In the genomic region with DNA sequence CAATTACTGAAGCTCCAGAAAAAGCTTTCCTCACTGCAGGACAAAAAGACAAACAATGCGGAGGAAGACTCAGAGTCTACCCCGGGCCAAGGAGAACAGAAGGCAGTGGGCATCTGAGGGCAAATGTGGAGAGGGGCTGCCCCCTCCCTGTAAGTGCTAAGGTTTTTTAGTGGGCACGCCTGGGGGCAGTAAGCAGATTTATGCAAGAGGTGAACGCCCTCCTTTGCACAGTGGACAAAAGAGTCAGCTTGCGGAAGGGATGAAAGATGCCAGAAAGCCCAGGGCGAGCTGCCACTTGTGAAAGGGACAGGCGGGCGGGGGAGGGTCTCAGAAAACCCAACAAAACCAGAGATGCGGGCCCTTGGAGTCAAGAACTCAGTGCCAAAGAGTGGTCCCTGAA, we compare ENCODE assay signal across 9 mouse cellular contexts.
DNase-seq lines count a peak whose midpoint lies in the region; ATAC-seq and TF ChIP-seq lines count a peak whose summit lies in the region.
"Had no signal": no experiment of that assay in that cellular context is flagged by ENCODE, and none has a peak within 500 bp of the region (broad histone marks: within the 10 kb centered on the region; RNA-seq: fewer than 3 reads in every experiment).

No protein-coding gene starts in this region.

- intact Hi-C loops in gastrocnemius, adult 2 months (cut with DNase I): no loop called here

- ATAC-seq in forebrain, embryonic 15.5 days (replicated peaks): peak; percentile 51
- ATAC-seq in midbrain, embryonic 14.5 days (ENCODE audit: low FRiP score, low TSS enrichment): peak; percentile 49; the same call in 1 of the 2 replicates
- no peak for ATAC-seq in intestine, postnatal 0 days
- no peak for ATAC-seq in heart, embryonic 12.5 days (ENCODE audit: insufficient number of reproducible peaks, low FRiP score)

- TF ChIP-seq CTCF in gastrocnemius, adult 2 months (IDR thresholded peaks at IDR 0.05): no peak
- no peak for TF ChIP-seq CTCF in intestine, postnatal 0 days (IDR thresholded peaks at IDR 0.05; ENCODE audit: low read depth)

- H3K9ac ChIP-seq in forebrain, embryonic 15.5 days (replicated peaks): no peak overlapping the region
- H3K9ac ChIP-seq in midbrain, embryonic 14.5 days (replicated peaks; ENCODE audit: low read length): peak overlapping the region; percentile 45
- no peak overlapping the region for H3K9ac ChIP-seq in intestine, postnatal 0 days (ENCODE audit: low read depth, low read length)
- no peak overlapping the region for H3K9ac ChIP-seq in heart, embryonic 12.5 days

- no peaks in the 10 kb centered on the region for H3K27me3 ChIP-seq in forebrain, embryonic 15.5 days
- H3K27me3 ChIP-seq in midbrain, embryonic 14.5 days (ENCODE audit: control insufficient read depth, insufficient read depth, low read length): no peaks in the 10 kb centered on the region
- no peaks in the 10 kb centered on the region for H3K27me3 ChIP-seq in intestine, postnatal 0 days (replicated peaks; ENCODE audit: control insufficient read depth, insufficient read depth, low read length)
- H3K27me3 ChIP-seq in heart, embryonic 12.5 days (replicated peaks): no peaks in the 10 kb centered on the region

- H3K9me3 ChIP-seq in forebrain, embryonic 15.5 days: no peaks in the 10 kb centered on the region
- H3K9me3 ChIP-seq in midbrain, embryonic 14.5 days (ENCODE audit: control insufficient read depth, low read length): no peaks in the 10 kb centered on the region
- no peaks in the 10 kb centered on the region for H3K9me3 ChIP-seq in intestine, postnatal 0 days (ENCODE audit: control insufficient read depth)
- H3K9me3 ChIP-seq in heart, embryonic 12.5 days (replicated peaks): no peaks in the 10 kb centered on the region

- H3K4me3 ChIP-seq in gastrocnemius, adult 2 months: no peak overlapping the region
- no peak overlapping the region for H3K4me3 ChIP-seq in forebrain, embryonic 15.5 days
- no peak overlapping the region for H3K4me3 ChIP-seq in midbrain, embryonic 14.5 days (replicated peaks; ENCODE audit: low read depth, low read length)
- no peak overlapping the region for H3K4me3 ChIP-seq in intestine, postnatal 0 days (ENCODE audit: low read depth, low read length)
- no peak overlapping the region for H3K4me3 ChIP-seq in heart, embryonic 12.5 days
- H3K4me3 ChIP-seq: erythroblast, embryonic 14.5 days had no signal

- no peak overlapping the region for H3K4me2 ChIP-seq in forebrain, embryonic 15.5 days (replicated peaks)
- peak overlapping the region; percentile 16 for H3K4me2 ChIP-seq in midbrain, embryonic 14.5 days (ENCODE audit: low read length)
- H3K4me2 ChIP-seq in intestine, postnatal 0 days (replicated peaks; ENCODE audit: low read depth): no peak overlapping the region
- H3K4me2 ChIP-seq in heart, embryonic 12.5 days: no peak overlapping the region

- WGBS in forebrain, embryonic 15.5 days: 9% methylated on average over 9 of the region's 9 CpGs
- 6% methylated on average over 9 of the region's 9 CpGs for whole genome bisulfite sequencing in midbrain, embryonic 14.5 days
- 61% methylated on average over 9 of the region's 9 CpGs for WGBS in intestine, postnatal 0 days
- WGBS in heart, embryonic 12.5 days: 65% methylated on average over 9 of the region's 9 CpGs

- peak overlapping the region; percentile 63; the same call in 1 of the 2 replicates for H3K27ac ChIP-seq in gastrocnemius, adult 2 months
- H3K27ac ChIP-seq in forebrain, embryonic 15.5 days (replicated peaks): peak overlapping the region; percentile 55
- peak overlapping the region; percentile 39 for H3K27ac ChIP-seq in midbrain, embryonic 14.5 days (replicated peaks; ENCODE audit: low read depth, low read length)
- no peak overlapping the region for H3K27ac ChIP-seq in intestine, postnatal 0 days (ENCODE audit: low read depth, low read length)
- no peak overlapping the region; the same call in 1 of the 2 replicates for H3K27ac ChIP-seq in heart, embryonic 12.5 days (ENCODE audit: poor library complexity, severe bottlenecking)

- peaks cover 57% of the 10 kb centered on the region for H3K4me1 ChIP-seq in forebrain, embryonic 15.5 days
- peaks cover 41% of the 10 kb centered on the region for H3K4me1 ChIP-seq in midbrain, embryonic 14.5 days (ENCODE audit: control insufficient read depth, insufficient read depth, low read length)
- no peaks in the 10 kb centered on the region; the same call in 1 of the 2 replicates for H3K4me1 ChIP-seq in intestine, postnatal 0 days (replicated peaks; ENCODE audit: control insufficient read depth, insufficient read depth, low read length)
- H3K4me1 ChIP-seq in heart, embryonic 12.5 days (replicated peaks): peaks cover 72% of the 10 kb centered on the region

- no peaks in the 10 kb centered on the region for H3K36me3 ChIP-seq in forebrain, embryonic 15.5 days
- H3K36me3 ChIP-seq in midbrain, embryonic 14.5 days (ENCODE audit: control insufficient read depth, insufficient read depth, low read length): no peaks in the 10 kb centered on the region; the same call in 1 of the 2 replicates
- H3K36me3 ChIP-seq in intestine, postnatal 0 days (ENCODE audit: control insufficient read depth, insufficient read depth): peaks cover 5% of the 10 kb centered on the region; the same call in 1 of the 2 replicates
- H3K36me3 ChIP-seq in heart, embryonic 12.5 days: peaks cover under 1% of the 10 kb centered on the region; the same call in 1 of the 2 replicates

- no peak for DNase-seq in gastrocnemius, adult 2 months
- no peak for DNase-seq in gastrocnemius, adult 8-10 months (ENCODE audit: low spot score in 2 of 2)
- DNase-seq in cerebellum, adult 9-10 months: peak; percentile 68
- peak; percentile 67 for DNase-seq in midbrain, embryonic 14.5 days
- no peak for DNase-seq in right cerebral cortex, postnatal 36 days (ENCODE audit: low spot score in 2 of 2)

Comparison
In these comparisons a context has a peak if more than half of its experiments do, and no peak if none do; other contexts are left out.
1. DNase-seq: peak in cerebellum, adult 9-10 months (single experiment) and midbrain, embryonic 14.5 days (single experiment); none in gastrocnemius, adult 2 months (single experiment), gastrocnemius, adult 8-10 months (0 of 2) and right cerebral cortex, postnatal 36 days (0 of 2).
2. H3K27ac ChIP-seq: peak in gastrocnemius, adult 2 months (single experiment), forebrain, embryonic 15.5 days (single experiment) and midbrain, embryonic 14.5 days (single experiment); none in intestine, postnatal 0 days (single experiment) and heart, embryonic 12.5 days (single experiment).
3. ATAC-seq: peak in forebrain, embryonic 15.5 days (single experiment) and midbrain, embryonic 14.5 days (single experiment); none in intestine, postnatal 0 days (single experiment) and heart, embryonic 12.5 days (single experiment).